Mouse (Mus musculus): Measurements from ENCODE around the gene Dnm3. TPM values are rescaled to one million over a fixed set of nuclear protein-coding genes. Genes with fewer than 3 reads are reported as not detected.
A peak's percentile ranks its signal among the peaks of the same experiment; 100 is the strongest.

Dnm3 gene
- polyA plus RNA-seq, 1 experiment from 2014 or later = 21.1 TPM

- no peak for ATAC-seq (ENCODE audit: insufficient number of reproducible peaks, insufficient read depth, low FRiP score, low TSS enrichment)
- peaks cover 10% of the 10 kb centered on the region; the same call in 1 of the 2 replicates for H3K4me1 ChIP-seq
- no peaks in the 10 kb centered on the region for H3K9me3 ChIP-seq
- no peak overlapping the region for H3K4me3 ChIP-seq
- no peak overlapping the region for H3K27ac ChIP-seq
- H3K27me3 ChIP-seq = no peaks in the 10 kb centered on the region
- no peaks in the 10 kb centered on the region for H3K36me3 ChIP-seq
- no peak overlapping the region for H3K9ac ChIP-seq
- 82% methylated on average over 7 of the region's 7 CpGs for WGBS
- no peak overlapping the region for H3K4me2 ChIP-seq (replicated peaks)
Measured at GRCm38 (mm10) chr1:162236624-162237159, 241.1 kb downstream of the Dnm3 start.

- ATAC-seq (ENCODE audit: insufficient number of reproducible peaks, insufficient read depth, low FRiP score, low TSS enrichment) = peak; percentile 74; the same call in 1 of the 2 replicates
- H3K4me2 ChIP-seq (replicated peaks) = no peak overlapping the region
- H3K27me3 ChIP-seq = no peaks in the 10 kb centered on the region
- H3K4me1 ChIP-seq = peaks cover 16% of the 10 kb centered on the region
- no peak overlapping the region for H3K4me3 ChIP-seq
- H3K27ac ChIP-seq = peak overlapping the region; percentile 88
- no peaks in the 10 kb centered on the region for H3K9me3 ChIP-seq
- H3K9ac ChIP-seq = no peak overlapping the region
- H3K36me3 ChIP-seq = peaks cover 5% of the 10 kb centered on the region; the same call in 1 of the 2 replicates
- 31% methylated on average over 7 of the region's 7 CpGs for WGBS
Measured at GRCm38 (mm10) chr1:162225621-162226147, 252.2 kb downstream of the Dnm3 start.

DNA sequence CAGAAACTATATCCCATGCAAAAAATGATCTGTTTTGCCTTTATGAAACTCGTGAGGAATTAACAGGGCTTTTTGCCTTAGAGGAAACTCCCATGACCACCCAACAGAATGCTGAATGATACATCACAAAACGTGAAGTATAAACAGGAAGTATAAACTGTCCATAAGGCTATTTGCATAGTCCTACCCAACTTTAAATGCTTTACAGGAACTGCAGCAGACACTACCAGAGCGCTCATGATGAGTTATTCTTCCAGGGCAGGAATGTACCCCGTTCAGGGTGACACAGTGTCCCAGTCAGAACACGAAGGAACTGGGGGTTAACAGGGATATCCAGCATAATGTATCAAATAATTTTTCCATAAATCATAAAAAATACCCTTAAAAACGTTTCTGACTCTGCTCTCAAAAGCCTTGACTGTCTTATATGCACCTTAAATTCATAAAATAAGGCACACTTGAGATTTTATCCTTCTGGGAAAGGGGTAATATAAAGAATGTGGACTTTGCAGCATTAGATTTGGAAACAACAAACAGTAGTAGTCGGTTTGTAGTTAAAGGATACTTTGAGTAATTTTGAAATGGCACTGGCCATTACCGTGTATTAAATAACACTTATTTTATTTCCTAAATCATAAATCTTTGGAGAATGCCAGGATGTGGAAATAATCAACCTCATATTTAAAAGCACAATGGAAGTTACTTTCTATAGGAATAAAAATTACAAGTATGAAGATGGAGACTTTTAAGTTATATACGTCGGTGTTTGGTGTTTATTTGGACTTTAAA is 252.8 kb downstream of the Dnm3 start:
- no peak overlapping the region for H3K4me3 ChIP-seq
- ATAC-seq (ENCODE audit: insufficient number of reproducible peaks, insufficient read depth, low FRiP score, low TSS enrichment) = peak; percentile 75; the same call in 1 of the 2 replicates
- H3K27me3 ChIP-seq = no peaks in the 10 kb centered on the region
- 0 out of 2 replicates have a peak overlapping the region, but pooled peaks have one; percentile 19 for H3K9ac ChIP-seq
- H3K36me3 ChIP-seq = peaks cover 5% of the 10 kb centered on the region; the same call in 1 of the 2 replicates
- 39% methylated on average over 10 of the region's 10 CpGs for WGBS
- H3K27ac ChIP-seq = peak overlapping the region; percentile 88
- H3K4me2 ChIP-seq (replicated peaks) = no peak overlapping the region
- H3K9me3 ChIP-seq = no peaks in the 10 kb centered on the region
- H3K4me1 ChIP-seq = peaks cover 16% of the 10 kb centered on the region

- ATAC-seq (ENCODE audit: insufficient number of reproducible peaks, insufficient read depth, low FRiP score, low TSS enrichment) = no peak
- Histone ChIP-seq H3K9ac (peak overlapping the region; percentile 57; the same call in 1 of the 2 replicates), H3K4me3 (no peak overlapping the region), H3K36me3 (peaks cover 5% of the 10 kb centered on the region; the same call in 1 of the 2 replicates), H3K4me2 (replicated peaks) (peak overlapping the region; percentile 58), H3K9me3 (no peaks in the 10 kb centered on the region), H3K4me1 (peaks cover 16% of the 10 kb centered on the region), H3K27ac (peak overlapping the region; percentile 94), H3K27me3 (no peaks in the 10 kb centered on the region)
- WGBS = 53% methylated on average over 3 of the region's 3 CpGs
Measured at GRCm38 (mm10) chr1:162224061-162224460, 253.8 kb downstream of the Dnm3 start.

- Histone ChIP-seq H3K4me2 (replicated peaks) (peak overlapping the region; percentile 58), H3K4me1 (peaks cover 16% of the 10 kb centered on the region), H3K27me3 (no peaks in the 10 kb centered on the region), H3K36me3 (peaks cover 5% of the 10 kb centered on the region; the same call in 1 of the 2 replicates), H3K4me3 (peak overlapping the region; percentile 24), H3K9me3 (no peaks in the 10 kb centered on the region), H3K9ac (peak overlapping the region; percentile 57), H3K27ac (peak overlapping the region; percentile 94)
- no peak for ATAC-seq (ENCODE audit: insufficient number of reproducible peaks, insufficient read depth, low FRiP score, low TSS enrichment)
- 48% methylated on average over 8 of the region's 8 CpGs for WGBS
Measured at GRCm38 (mm10) chr1:162223258-162223940, 254.4 kb downstream of the Dnm3 start.

DNA sequence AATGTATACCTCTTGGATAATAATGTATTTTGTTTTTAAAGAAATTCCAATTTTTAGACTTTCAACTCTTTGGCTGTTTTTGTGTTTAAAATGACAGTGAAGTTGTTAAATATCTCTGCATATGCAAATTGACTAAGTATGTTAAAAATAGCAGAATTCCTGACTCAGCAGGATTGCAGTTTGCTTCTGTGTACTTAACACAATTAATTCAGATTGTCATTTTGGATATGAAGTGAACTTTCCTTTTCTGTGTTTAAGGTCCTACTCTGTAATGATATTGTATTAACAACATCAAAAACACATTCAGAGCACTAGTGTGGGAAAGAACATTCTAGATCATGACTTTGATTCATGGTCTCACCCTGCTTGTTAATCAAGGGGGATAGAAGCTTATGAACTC is 255.5 kb downstream of the Dnm3 start:
- H3K36me3 ChIP-seq = peaks cover 5% of the 10 kb centered on the region; the same call in 1 of the 2 replicates
- ATAC-seq (ENCODE audit: insufficient number of reproducible peaks, insufficient read depth, low FRiP score, low TSS enrichment) = no peak
- H3K9ac ChIP-seq = peak overlapping the region; percentile 57
- H3K9me3 ChIP-seq = no peaks in the 10 kb centered on the region
- peak overlapping the region; percentile 89 for H3K27ac ChIP-seq
- H3K4me1 ChIP-seq = peaks cover 16% of the 10 kb centered on the region
- H3K4me2 ChIP-seq (replicated peaks) = peak overlapping the region; percentile 58
- H3K27me3 ChIP-seq = no peaks in the 10 kb centered on the region
- H3K4me3 ChIP-seq = peak overlapping the region; percentile 27

DNA sequence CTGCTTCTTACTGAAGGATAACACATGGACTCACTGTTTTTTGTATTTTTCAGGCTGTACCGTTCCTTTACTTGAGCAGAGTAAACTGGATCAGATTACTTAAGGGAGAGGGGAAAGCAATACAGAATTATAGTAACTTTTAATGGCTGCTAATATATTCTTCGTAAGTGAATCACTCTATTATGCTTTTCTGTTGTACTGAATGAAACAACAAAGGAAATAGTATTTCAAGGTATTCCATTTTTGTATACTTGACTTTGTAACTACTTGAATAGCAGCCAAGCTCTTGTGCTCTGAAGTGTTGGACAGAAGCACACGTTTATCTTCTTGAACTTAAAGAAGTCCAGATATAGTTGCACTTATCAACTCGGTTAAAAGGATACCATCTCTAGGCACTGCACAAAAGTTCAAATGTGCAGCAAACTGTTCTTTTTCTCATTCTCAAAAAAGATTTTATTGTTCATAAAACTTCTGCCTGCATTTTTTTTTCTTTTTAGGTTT is 256.0 kb downstream of the Dnm3 start:
- 15% methylated on average over 4 of the region's 4 CpGs for WGBS
- H3K9me3 ChIP-seq = no peaks in the 10 kb centered on the region
- no peaks in the 10 kb centered on the region for H3K27me3 ChIP-seq
- peak overlapping the region; percentile 66 for H3K9ac ChIP-seq
- peaks cover 5% of the 10 kb centered on the region; the same call in 1 of the 2 replicates for H3K36me3 ChIP-seq
- H3K4me2 ChIP-seq (replicated peaks) = peak overlapping the region; percentile 58
- H3K27ac ChIP-seq = peak overlapping the region; percentile 90
- peak overlapping the region; percentile 38 for H3K4me3 ChIP-seq
- ATAC-seq (ENCODE audit: insufficient number of reproducible peaks, insufficient read depth, low FRiP score, low TSS enrichment) = no peak
- peaks cover 16% of the 10 kb centered on the region for H3K4me1 ChIP-seq

GRCm38 (mm10) chr1:162220891-162221290 is 256.9 kb downstream of the Dnm3 start:
- H3K36me3 ChIP-seq = peaks cover 5% of the 10 kb centered on the region; the same call in 1 of the 2 replicates
- no peaks in the 10 kb centered on the region for H3K27me3 ChIP-seq
- no peaks in the 10 kb centered on the region for H3K9me3 ChIP-seq
- peak overlapping the region; percentile 100 for H3K27ac ChIP-seq
- peak overlapping the region; percentile 58 for H3K4me2 ChIP-seq (replicated peaks)
- ATAC-seq (ENCODE audit: insufficient number of reproducible peaks, insufficient read depth, low FRiP score, low TSS enrichment) = no peak
- H3K4me1 ChIP-seq = peaks cover 19% of the 10 kb centered on the region
- peak overlapping the region; percentile 72 for H3K4me3 ChIP-seq
- peak overlapping the region; percentile 93 for H3K9ac ChIP-seq

DNA sequence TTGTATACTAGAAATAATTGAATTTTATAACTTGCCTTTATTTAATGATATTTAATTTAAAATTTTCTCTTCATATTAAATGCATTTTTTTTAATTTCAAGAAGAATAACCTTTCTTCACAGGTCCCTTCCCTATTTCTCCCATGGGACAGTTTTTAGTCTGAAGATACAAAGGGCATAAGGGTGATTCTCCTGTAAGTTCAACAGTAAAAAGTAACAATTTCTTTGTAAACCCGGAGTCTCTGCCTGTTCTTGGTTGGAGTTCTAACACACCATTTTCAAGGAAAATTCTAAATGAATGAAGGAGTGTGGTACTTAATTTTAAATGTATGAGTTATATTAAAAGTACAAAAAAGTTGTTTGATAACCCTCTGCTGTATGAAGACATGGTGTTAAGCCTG is 258.1 kb downstream of the Dnm3 start:
- no peaks in the 10 kb centered on the region for H3K27me3 ChIP-seq
- peaks cover 24% of the 10 kb centered on the region for H3K4me1 ChIP-seq
- 37% methylated on average over 1 of the region's 1 CpGs for WGBS
- peak overlapping the region; percentile 93 for H3K9ac ChIP-seq
- H3K4me2 ChIP-seq (replicated peaks) = peak overlapping the region; percentile 58
- peaks cover 5% of the 10 kb centered on the region; the same call in 1 of the 2 replicates for H3K36me3 ChIP-seq
- no peak for ATAC-seq (ENCODE audit: insufficient number of reproducible peaks, insufficient read depth, low FRiP score, low TSS enrichment)
- H3K27ac ChIP-seq = peak overlapping the region; percentile 100
- no peaks in the 10 kb centered on the region for H3K9me3 ChIP-seq
- peak overlapping the region; percentile 72 for H3K4me3 ChIP-seq

DNA sequence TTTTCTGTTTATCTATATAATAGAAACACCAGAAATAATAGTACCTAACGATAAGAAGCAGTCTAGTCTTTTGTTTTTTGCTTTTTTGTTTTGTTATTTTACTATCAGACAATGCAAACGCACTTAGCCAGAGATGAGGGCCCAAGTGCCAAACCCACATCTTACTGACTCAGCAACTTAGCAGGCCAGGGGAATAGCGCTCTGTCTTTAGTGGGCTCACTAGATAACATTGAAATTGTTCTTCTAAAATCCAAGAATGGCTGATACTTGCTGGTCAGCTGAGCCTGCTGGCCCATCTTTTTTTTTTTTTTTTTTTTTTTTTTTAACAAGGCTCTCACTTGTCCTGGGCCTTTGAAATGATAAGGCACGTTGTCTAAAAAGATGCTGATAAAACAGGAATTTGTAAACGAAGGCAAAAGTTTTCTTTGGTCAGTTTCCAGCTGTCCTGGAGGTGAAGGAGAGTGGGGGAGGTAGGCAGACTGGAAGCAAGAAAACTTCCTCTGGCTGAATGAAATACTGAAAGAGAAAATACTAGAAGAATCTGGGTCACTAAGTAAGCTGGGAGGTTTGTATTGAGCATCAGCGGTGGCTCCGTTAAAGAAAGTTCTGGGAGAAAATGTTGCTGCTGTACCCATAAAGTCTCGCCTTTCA is 259.2 kb downstream of the Dnm3 start:
- Histone ChIP-seq H3K4me1 (peaks cover 26% of the 10 kb centered on the region), H3K36me3 (peaks cover 5% of the 10 kb centered on the region; the same call in 1 of the 2 replicates), H3K27ac (peak overlapping the region; percentile 100), H3K27me3 (no peaks in the 10 kb centered on the region), H3K4me3 (peak overlapping the region; percentile 72), H3K9me3 (no peaks in the 10 kb centered on the region), H3K9ac (peak overlapping the region; percentile 93), H3K4me2 (replicated peaks) (no peak overlapping the region)
- WGBS = 19% methylated on average over 8 of the region's 8 CpGs
- ATAC-seq (ENCODE audit: insufficient number of reproducible peaks, insufficient read depth, low FRiP score, low TSS enrichment) = no peak

Measured in embryonic facial prominence, embryonic 12.5 days (tissue).